Mouse (Mus musculus) heart, postnatal 0 days (tissue): ENCODE measurements around the gene Flnc. TPM values are rescaled to one million over a fixed set of nuclear protein-coding genes. Genes with fewer than 3 reads are reported as not detected.

Experiments used
- ATAC-seq: fragments of 200-750 bp; cut with Nextera tagmentation; 2 replicates; pipeline ENCODE4 v1.8.0; 2017; ENCODE audit warnings: low read depth, moderate number of reproducible peaks, moderate library complexity; ENCODE audit not compliant: insufficient read depth
- DNase-seq: peaks from one replicate; pipeline ENCODE4 v3.0.0-alpha.2; 2016; ENCODE audit warnings: low spot score
- H3K27ac ChIP-seq: fragments of 300-500 bp; sonication (generic); 2 replicates; pipeline ENCODE4 v1.5.1; 2014; ENCODE audit warnings: low read depth, mild to moderate bottlenecking
- H3K27me3 ChIP-seq: fragments of 300-500 bp; sonication (generic); 2 replicates; pipeline ENCODE4 v1.6.1; 2014; ENCODE audit warnings: low read length, mixed read lengths; ENCODE audit not compliant: control insufficient read depth, insufficient read depth
- H3K36me3 ChIP-seq: fragments of 300-500 bp; sonication (generic); replicated peaks from 2 replicates; pipeline ENCODE4 v1.6.1; 2014; ENCODE audit warnings: low read length, mixed read lengths; ENCODE audit not compliant: control insufficient read depth, insufficient read depth
- H3K4me1 ChIP-seq: fragments of 300-500 bp; sonication (generic); 2 replicates; pipeline ENCODE4 v1.6.1; 2014; ENCODE audit warnings: antibody characterized with exemption; ENCODE audit not compliant: control insufficient read depth, insufficient read depth
- H3K4me2 ChIP-seq: fragments of 300-500 bp; sonication (generic); 2 replicates; pipeline ENCODE4 v1.6.1; 2014; ENCODE audit warnings: low read depth, mild to moderate bottlenecking, low read length, moderate library complexity
- H3K4me3 ChIP-seq: fragments of 300-500 bp; sonication (generic); 2 replicates; pipeline ENCODE4 v1.5.1; 2014; ENCODE audit warnings: low read depth, low read length
- H3K9ac ChIP-seq: fragments of 300-500 bp; sonication (generic); replicated peaks from 2 replicates; pipeline ENCODE4 v1.6.1; 2014; ENCODE audit warnings: low read depth, low read length, mixed read lengths
- H3K9me3 ChIP-seq: fragments of 300-500 bp; sonication (generic); replicated peaks from 2 replicates; pipeline ENCODE4 v1.6.1; 2016; ENCODE audit warnings: low read length; ENCODE audit not compliant: control insufficient read depth
- CTCF ChIP-seq: IDR thresholded peaks from 2 replicates; pipeline ENCODE4 v1.5.1; 2016; ENCODE audit warnings: antibody characterized with exemption, control low read depth, low read depth
- EP300 ChIP-seq: IDR thresholded peaks from 2 replicates; pipeline ENCODE4 v1.6.1; 2016; ENCODE audit warnings: antibody characterized with exemption, low read depth
- whole genome bisulfite sequencing: fragments of 180-500 bp; shearing (Covaris S2); extraction: QIAGEN DNeasy Blood & Tissue Kit; methylation state at CpG from one replicate; pipeline ENCODE4 v1.1.7; 2014; 5-methylcytosine and 5-hydroxymethylcytosine counted together
- polyA plus RNA-seq: library from polyadenylated mRNA; unstranded; fragments of >200 nt; fragmentation: Nextera tagmentation; extraction: Ambion mirVana; gene quantifications from 2 replicates; pipeline ENCODE4 v1.2.1, GENCODE M21; 2015
- total RNA-seq: library from RNA; depleted of rRNA; stranded (reverse); fragments of >200 nt; gene quantifications from 2 replicates; pipeline ENCODE4 v1.2.3, GENCODE M21; 2014; ENCODE audit warnings: low replicate concordance

Gene Flnc
- total and polyA plus RNA-seq, 2 experiments from 2014 or later = 24.3 to 241 TPM

- Histone ChIP-seq H3K36me3 (no peaks in the 10 kb centered on the region), H3K9ac (no peak overlapping the region), H3K27ac (no peak overlapping the region), H3K4me3 (no peak overlapping the region), H3K27me3 (0 out of 2 replicates have a peak, but pooled peaks cover 8% of the 10 kb centered on the region), H3K4me2 (no peak overlapping the region), H3K4me1 (peaks cover 15% of the 10 kb centered on the region), H3K9me3 (no peaks in the 10 kb centered on the region)
- WGBS = 60% methylated on average over 4 of the region's 4 CpGs
- DNase-seq (no peak), ATAC-seq (no peak)
- TF ChIP-seq EP300 = no peak
- TF ChIP-seq CTCF = peak; percentile 42
These were observed 41.3 kb upstream of the Flnc start for GRCm38 (mm10) chr6:29391802-29392201.

- 75% methylated on average over 1 of the region's 1 CpGs for WGBS
- no peak overlapping the region for H3K9ac ChIP-seq
- TF ChIP-seq EP300 = no peak
- no peak for TF ChIP-seq CTCF
- H3K4me3 ChIP-seq = no peak overlapping the region
- 0 out of 2 replicates have a peak, but pooled peaks cover 8% of the 10 kb centered on the region for H3K27me3 ChIP-seq
- no peaks in the 10 kb centered on the region for H3K9me3 ChIP-seq
- no peak for DNase-seq
- no peak for ATAC-seq
- peaks cover 4% of the 10 kb centered on the region for H3K4me1 ChIP-seq
- H3K4me2 ChIP-seq = no peak overlapping the region
- no peaks in the 10 kb centered on the region for H3K36me3 ChIP-seq
- no peak overlapping the region for H3K27ac ChIP-seq
These were observed 38.8 kb upstream of the Flnc start for GRCm38 (mm10) chr6:29394286-29394685.

- ATAC-seq (peak; percentile 89), DNase-seq (peak; percentile 49)
- 1% methylated on average over 44 of the region's 49 CpGs for WGBS
- Histone ChIP-seq H3K27me3 (0 out of 2 replicates have a peak, but pooled peaks cover 8% of the 10 kb centered on the region), H3K4me3 (peak within 1 kb of the TSS; percentile 66), H3K4me2 (peak within 1 kb of the TSS; percentile 76), H3K9ac (peak within 1 kb of the TSS; percentile 45; the same call in 1 of the 2 replicates), H3K9me3 (no peaks in the 10 kb centered on the region), H3K27ac (peak within 1 kb of the TSS; percentile 18; the same call in 1 of the 2 replicates), H3K4me1 (peaks cover 4% of the 10 kb centered on the region), H3K36me3 (no peaks in the 10 kb centered on the region)
- TF ChIP-seq CTCF = no peak
- TF ChIP-seq EP300 = no peak
These were observed 36.9 kb upstream of the Flnc start, which contains the start of gene Ccdc136 for GRCm38 (mm10) chr6:29395910-29396713. TSS of gene Ccdc136 (plus strand) at chr6:29396309.

- H3K4me1 ChIP-seq = peaks cover 4% of the 10 kb centered on the region
- 0 out of 2 replicates have a peak, but pooled peaks cover 8% of the 10 kb centered on the region for H3K27me3 ChIP-seq
- H3K27ac ChIP-seq = peak overlapping the region; percentile 18; the same call in 1 of the 2 replicates
- peak overlapping the region; percentile 66 for H3K4me3 ChIP-seq
- ATAC-seq = peak; percentile 35
- H3K9ac ChIP-seq = peak overlapping the region; percentile 45; the same call in 1 of the 2 replicates
- H3K4me2 ChIP-seq = peak overlapping the region; percentile 76
- DNase-seq = no peak
- TF ChIP-seq EP300 (no peak), CTCF (no peak)
- no peaks in the 10 kb centered on the region for H3K36me3 ChIP-seq
- no peaks in the 10 kb centered on the region for H3K9me3 ChIP-seq
- 5% methylated on average over 22 of the region's 24 CpGs for WGBS
These were observed 36.1 kb upstream of the Flnc start for GRCm38 (mm10) chr6:29396714-29397540.

DNA sequence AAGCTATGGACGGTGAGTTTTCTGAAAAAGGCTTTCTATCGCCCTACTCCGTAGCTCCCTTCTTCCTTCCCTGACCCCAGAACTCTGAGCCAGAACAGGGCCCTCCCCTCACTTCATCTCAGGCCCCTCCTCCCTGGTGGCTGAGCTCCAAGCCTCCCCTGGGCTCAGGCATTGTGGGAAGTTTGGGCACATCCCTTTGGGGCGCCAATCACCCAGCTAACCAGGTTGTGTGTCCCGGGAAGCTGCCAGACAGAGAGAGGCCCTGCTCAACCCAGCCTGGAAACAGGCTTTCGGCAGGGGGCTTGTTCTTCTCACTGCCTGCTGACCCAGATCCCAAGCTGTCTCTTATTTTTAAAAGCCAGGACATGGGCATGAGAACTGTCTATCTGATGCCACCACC is 35.5 kb upstream of the Flnc start:
- no peak overlapping the region for H3K27ac ChIP-seq

More for the DNA sequence above, 35.5 kb upstream of the Flnc start:
- Histone ChIP-seq H3K4me3 (peak overlapping the region; percentile 66), H3K9ac (0 out of 2 replicates have a peak overlapping the region, but pooled peaks have one; percentile 45), H3K36me3 (no peaks in the 10 kb centered on the region), H3K4me1 (peaks cover 8% of the 10 kb centered on the region), H3K9me3 (no peaks in the 10 kb centered on the region), H3K4me2 (peak overlapping the region; percentile 76), H3K27me3 (0 out of 2 replicates have a peak, but pooled peaks cover 8% of the 10 kb centered on the region)
- TF ChIP-seq EP300 = no peak
- no peak for TF ChIP-seq CTCF
- ATAC-seq = peak; percentile 33
- WGBS = 11% methylated on average over 6 of the region's 6 CpGs
- no peak for DNase-seq
